Mouse (Mus musculus): ENCODE measurements around the gene Nr2c2ap.

GRCm38 (mm10) chr8:70174079-70174478 is 42.9 kb downstream of the Nr2c2ap start:
- TF ChIP-seq POLR2A (IDR thresholded peaks at IDR 0.05; ENCODE audit: extremely low read depth, insufficient read depth, low read length) (no peak), CTCF (IDR thresholded peaks at IDR 0.05; ENCODE audit: low read depth, low read length) (no peak)

All from liver, adult 2 months (tissue).